Mouse (Mus musculus): ENCODE results near the gene Nkx1-2.

GRCm38 (mm10) chr7:132589610-132590009 lies 9.8 kb downstream of the Nkx1-2 start:
- TF ChIP-seq POLR2A (IDR thresholded peaks at IDR 0.05; ENCODE audit: low read depth, low read length), result no peak
- TF ChIP-seq CTCF (conservative IDR thresholded peaks at IDR 0.05; ENCODE audit: insufficient read depth, insufficient read length, low read depth, low read length), result no peak
